Mouse (Mus musculus) megakaryocyte, adult 5-6 weeks (primary cell): Measurements from ENCODE around the gene Gm15085. TPM values are rescaled to one million over a fixed set of nuclear protein-coding genes. Genes with fewer than 3 reads are reported as not detected.
"Not testable (repeated sequence)": the region's sequence is repeated elsewhere in the genome, so short reads cannot be mapped to it uniquely, and the experiment has no call there.

Experiments
- ATAC-seq: 2 replicates; pipeline ENCODE4 v1.8.0; 2016; ENCODE audit warnings: mild to moderate bottlenecking, inconsistent platforms; ENCODE audit not compliant: poor library complexity, severe bottlenecking
- total RNA-seq, 2 experiments: library from RNA; stranded (forward) in 1 of 2; stranded (reverse) in 1 of 2; fragments of 153-499, 151-499 nt in 1 of 2; fragments of 221-1000, 200-1000 nt in 1 of 2; gene quantifications; 2 replicates each; pipeline versions ENCODE4 v1.2.3 to v1.2.4; 2015 to 2017

Gene Gm15085
- total RNA-seq (2015) (not detected in 2 replicates), total RNA-seq (2017) (not detected in 2 replicates)

DNA sequence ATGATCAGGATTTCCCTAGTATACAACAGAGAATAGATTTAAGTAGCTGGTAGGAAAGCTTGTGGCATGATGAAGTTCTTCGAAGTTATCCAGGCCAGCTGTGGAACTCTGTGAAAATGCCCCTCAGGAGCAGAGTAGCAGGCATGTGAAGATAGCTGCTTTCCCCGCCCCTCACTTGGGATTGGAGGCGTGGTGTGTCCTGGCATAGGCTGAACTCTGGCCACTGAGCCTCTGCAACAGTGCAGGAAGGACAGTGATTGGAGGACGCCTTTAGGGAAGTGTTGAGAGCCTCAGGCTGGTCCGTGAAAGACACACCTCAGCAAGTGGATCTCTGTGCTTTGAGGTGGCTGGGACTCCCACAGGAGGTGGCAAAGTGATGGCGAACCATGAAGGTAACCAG is at the start of gene Gm15085:
Gene Gm15085 (plus strand): TSS at position 301 of the 400 bp plus-strand sequence.
- ATAC-seq: not testable (repeated sequence)

Other genes starting within 250 kb of the Gm15085 start
- gene Gm15093, start 175.2 kb upstream of the Gm15085 start, total RNA-seq (2015): not detected in 2 replicates
- not detected in 2 replicates for gene Gm15093, start 175.2 kb upstream of the Gm15085 start, total RNA-seq (2017)
- gene Gm10439, start 147.0 kb downstream of the Gm15085 start, total RNA-seq (2015): not detected in 2 replicates
- not detected in 2 replicates for gene Gm10439, start 147.0 kb downstream of the Gm15085 start, total RNA-seq (2017)